ENCODE assay signal across 22 mouse cellular contexts in genomic region chr7:120106356-120106755, GRCm38 (mm10). TPM values are rescaled to one million over a fixed set of nuclear protein-coding genes. Genes with fewer than 3 reads are reported as not detected.
A peak's percentile ranks its signal among the peaks of the same experiment; 100 is the strongest.
DNase-seq lines count a peak whose midpoint lies in the region; ATAC-seq and TF ChIP-seq lines count a peak whose summit lies in the region.
"Had no signal": no experiment of that assay in that cellular context is flagged by ENCODE, and none has a peak within 500 bp of the region (broad histone marks: within the 10 kb centered on the region; RNA-seq: fewer than 3 reads in every experiment).

No protein-coding gene starts in this region.

- H3K27me3 ChIP-seq in heart, embryonic 15.5 days: no peaks in the 10 kb centered on the region
- H3K27me3 ChIP-seq in heart, embryonic 12.5 days (replicated peaks): no peaks in the 10 kb centered on the region
- no peaks in the 10 kb centered on the region for H3K27me3 ChIP-seq in lung, embryonic 14.5 days (ENCODE audit: insufficient read depth, low read length)
- H3K27me3 ChIP-seq: embryonic facial prominence, embryonic 13.5 days had no signal

- H3K27ac ChIP-seq in heart, embryonic 15.5 days: peak overlapping the region; percentile 10; the same call in 1 of the 2 replicates
- no peak overlapping the region for H3K27ac ChIP-seq in heart, embryonic 12.5 days (ENCODE audit: poor library complexity, severe bottlenecking)
- no peak overlapping the region for H3K27ac ChIP-seq in lung, embryonic 14.5 days (ENCODE audit: low read depth)
- H3K27ac ChIP-seq: embryonic facial prominence, embryonic 13.5 days; midbrain, embryonic 15.5 days had no signal

- ATAC-seq in heart, embryonic 15.5 days (replicated peaks; ENCODE audit: insufficient number of reproducible peaks, insufficient read depth, low FRiP score, low read depth): no peak
- no peak for ATAC-seq in heart, embryonic 12.5 days (ENCODE audit: insufficient number of reproducible peaks, low FRiP score)
- ATAC-seq in lung, embryonic 14.5 days (ENCODE audit: insufficient read depth): no peak
- ATAC-seq: hindbrain, embryonic 16.5 days; intestine, postnatal 0 days; midbrain, embryonic 15.5 days had no signal

- no peak for TF ChIP-seq CTCF in lung, embryonic 14.5 days (IDR thresholded peaks at IDR 0.05; ENCODE audit: low read depth)

- no peak overlapping the region for H3K9ac ChIP-seq in heart, embryonic 15.5 days
- no peak overlapping the region for H3K9ac ChIP-seq in heart, embryonic 12.5 days
- H3K9ac ChIP-seq in lung, embryonic 14.5 days: no peak overlapping the region
- H3K9ac ChIP-seq: embryonic facial prominence, embryonic 13.5 days; midbrain, embryonic 15.5 days had no signal

- H3K9me3 ChIP-seq in heart, embryonic 15.5 days (replicated peaks): no peaks in the 10 kb centered on the region
- no peaks in the 10 kb centered on the region for H3K9me3 ChIP-seq in heart, embryonic 12.5 days (replicated peaks)
- no peaks in the 10 kb centered on the region for H3K9me3 ChIP-seq in lung, embryonic 14.5 days (ENCODE audit: low read depth, low read length)
- H3K9me3 ChIP-seq: embryonic facial prominence, embryonic 13.5 days; midbrain, embryonic 15.5 days had no signal

- peaks cover 24% of the 10 kb centered on the region for H3K4me1 ChIP-seq in heart, embryonic 15.5 days (replicated peaks)
- H3K4me1 ChIP-seq in heart, embryonic 12.5 days (replicated peaks): peaks cover 16% of the 10 kb centered on the region
- H3K4me1 ChIP-seq in lung, embryonic 14.5 days (ENCODE audit: insufficient read depth): peaks cover 7% of the 10 kb centered on the region; the same call in 1 of the 2 replicates

- 16% methylated on average over 2 of the region's 2 CpGs for WGBS in heart, embryonic 15.5 days
- 30% methylated on average over 2 of the region's 2 CpGs for WGBS in heart, embryonic 12.5 days
- 38% methylated on average over 2 of the region's 2 CpGs for WGBS in lung, embryonic 14.5 days

- H3K36me3 ChIP-seq in heart, embryonic 15.5 days: no peaks in the 10 kb centered on the region
- peaks cover 9% of the 10 kb centered on the region; the same call in 1 of the 2 replicates for H3K36me3 ChIP-seq in heart, embryonic 12.5 days
- peaks cover 19% of the 10 kb centered on the region; the same call in 1 of the 2 replicates for H3K36me3 ChIP-seq in lung, embryonic 14.5 days (ENCODE audit: insufficient read depth)
- H3K36me3 ChIP-seq: midbrain, embryonic 15.5 days had no signal

- DNase-seq in cerebellum, adult 11-12 months: peak; percentile 14
- DNase-seq in cerebellum, adult 8-10 months: no peak
- peak; percentile 79 for DNase-seq in lung, embryonic 14.5 days
- DNase-seq in lung, postnatal 36 days: no peak
- DNase-seq in cerebellum, adult 9-11 months: peak; percentile 46
- no peak for DNase-seq in liver
- DNase-seq: adrenal gland, adult 2 months; gastrocnemius, postnatal 25 days; kidney, postnatal 4 days; lung, adult 18-20 months; right cerebral cortex, adult 18-20 months; spleen, adult 18-20 months; thymus, adult 18-20 months had no signal

- H3K4me2 ChIP-seq in heart, embryonic 15.5 days: no peak overlapping the region
- no peak overlapping the region for H3K4me2 ChIP-seq in heart, embryonic 12.5 days
- H3K4me2 ChIP-seq in lung, embryonic 14.5 days: no peak overlapping the region
- H3K4me2 ChIP-seq: embryonic facial prominence, embryonic 13.5 days; midbrain, embryonic 15.5 days had no signal

- H3K4me3 ChIP-seq in heart, embryonic 15.5 days: no peak overlapping the region
- H3K4me3 ChIP-seq in heart, embryonic 12.5 days: no peak overlapping the region
- no peak overlapping the region for H3K4me3 ChIP-seq in lung, embryonic 14.5 days (ENCODE audit: low read depth, low read length)
- H3K4me3 ChIP-seq: embryonic facial prominence, embryonic 13.5 days; midbrain, embryonic 15.5 days had no signal

RNA-seq across cellular contexts. Expression of gene Tmem159, which starts 4.2 kb away (rescaled TPM):
- polyA plus RNA-seq in heart, embryonic 15.5 days (2015; fragmentation: Nextera tagmentation; extraction: Ambion mirVana): 24.1 and 27.3 TPM in 2 replicates
- polyA plus RNA-seq in heart, embryonic 12.5 days (2016; fragmentation: Nextera tagmentation; extraction: Ambion mirVana): 22.3 and 22.6 TPM in 2 replicates
- 33.5 and 36.1 TPM in 2 replicates for polyA plus RNA-seq in lung, embryonic 14.5 days (2014; fragmentation: Nextera tagmentation; extraction: Ambion mirVana)

RNA-seq across cellular contexts. Expression of gene Dnah3, which starts 11.3 kb away (rescaled TPM):
- 0.08 and 0.22 TPM in 2 replicates for polyA plus RNA-seq in heart, embryonic 15.5 days (2015; fragmentation: Nextera tagmentation; extraction: Ambion mirVana)
- polyA plus RNA-seq in heart, embryonic 12.5 days (2016; fragmentation: Nextera tagmentation; extraction: Ambion mirVana): not detected in 2 replicates
- 0.05 TPM in 1 of 2 replicates, not detected in the other for polyA plus RNA-seq in lung, embryonic 14.5 days (2014; fragmentation: Nextera tagmentation; extraction: Ambion mirVana)
- polyA plus RNA-seq: adrenal gland, adult 2 months; embryonic facial prominence, embryonic 13.5 days; intestine, postnatal 0 days; liver, adult 2 months had no signal

RNA-seq across cellular contexts. Expression of gene Zp2, which starts 38.7 kb away (rescaled TPM):
- 0.06 and 0.14 TPM in 2 replicates for polyA plus RNA-seq in heart, embryonic 15.5 days (2015; fragmentation: Nextera tagmentation; extraction: Ambion mirVana)
- not detected in 2 replicates for polyA plus RNA-seq in heart, embryonic 12.5 days (2016; fragmentation: Nextera tagmentation; extraction: Ambion mirVana)
- not detected in 2 replicates for polyA plus RNA-seq in lung, embryonic 14.5 days (2014; fragmentation: Nextera tagmentation; extraction: Ambion mirVana)
- polyA plus RNA-seq: adrenal gland, adult 2 months; embryonic facial prominence, embryonic 13.5 days; hindbrain, embryonic 16.5 days; liver, adult 2 months; midbrain, embryonic 15.5 days; stomach, embryonic 14.5 days; urinary bladder, adult 2 months had no signal

Comparison
In these comparisons a context has a peak if more than half of its experiments do, and no peak if none do; other contexts are left out.
1. DNase-seq: peak in cerebellum, adult 11-12 months (single experiment), lung, embryonic 14.5 days (single experiment) and cerebellum, adult 9-11 months (single experiment); none in cerebellum, adult 8-10 months (single experiment), lung, postnatal 36 days (single experiment) and liver (single experiment).